Mouse (Mus musculus) gastrocnemius, adult 8-10 months (tissue): ENCODE measurements at regions not wholly inside any gene's neighbourhood (a gene's known extent, or its start where the extent isn't known, plus 50 kb on each side); places are given as distances from the start of the nearest gene placed in this dataset.

Experiments used
- DNase-seq, 2 experiments: peaks; one replicate each; pipeline ENCODE4 v3.0.0; 2022; ENCODE audit warnings: low spot score in 2 of 2

- no peak for DNase-seq
These were observed 253.6 kb downstream of the 9330182O14Rik start for GRCm38 (mm10) chr15:40387746-40388145.

DNA sequence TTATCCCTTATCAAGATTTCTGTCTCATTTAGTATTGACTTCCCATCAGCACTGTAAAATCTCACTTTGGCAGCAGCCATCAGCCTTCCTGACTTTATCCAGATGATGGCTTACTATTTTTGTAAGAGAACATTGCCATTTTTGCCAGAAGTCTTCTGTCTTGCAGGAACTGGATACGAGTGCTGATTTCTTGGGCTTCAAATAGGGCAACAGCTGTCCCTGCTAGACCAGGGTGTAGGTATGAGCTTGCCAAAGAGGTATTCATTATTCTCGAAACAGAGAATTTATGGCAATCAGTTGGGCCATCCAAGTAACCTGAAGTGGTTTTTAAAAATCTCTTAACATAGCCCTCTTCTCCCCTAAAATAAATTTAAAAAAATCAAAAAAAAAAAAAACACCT, 254.6 kb downstream of the 9330182O14Rik start:
- no peak for DNase-seq

DNA sequence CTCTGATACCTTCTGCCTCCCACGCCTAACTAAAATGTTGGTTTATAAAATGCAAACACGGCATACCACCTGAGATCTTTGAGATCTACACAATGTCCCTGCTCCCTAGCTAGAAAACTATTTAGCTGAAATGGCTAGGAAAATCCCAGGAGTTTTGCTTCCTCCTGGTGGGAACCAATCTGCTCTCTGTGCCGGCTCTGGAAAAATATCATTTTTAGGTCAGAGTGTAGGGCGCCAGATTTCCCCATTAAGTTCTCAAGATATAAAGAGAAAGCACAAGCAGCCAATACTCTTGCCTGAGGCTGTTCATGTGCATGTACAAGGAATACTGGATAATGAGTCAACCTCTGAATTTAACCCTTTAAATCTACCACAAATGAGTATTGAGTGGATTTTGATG, 301.0 kb downstream of the 9330182O14Rik start:
- no peak for DNase-seq

DNA sequence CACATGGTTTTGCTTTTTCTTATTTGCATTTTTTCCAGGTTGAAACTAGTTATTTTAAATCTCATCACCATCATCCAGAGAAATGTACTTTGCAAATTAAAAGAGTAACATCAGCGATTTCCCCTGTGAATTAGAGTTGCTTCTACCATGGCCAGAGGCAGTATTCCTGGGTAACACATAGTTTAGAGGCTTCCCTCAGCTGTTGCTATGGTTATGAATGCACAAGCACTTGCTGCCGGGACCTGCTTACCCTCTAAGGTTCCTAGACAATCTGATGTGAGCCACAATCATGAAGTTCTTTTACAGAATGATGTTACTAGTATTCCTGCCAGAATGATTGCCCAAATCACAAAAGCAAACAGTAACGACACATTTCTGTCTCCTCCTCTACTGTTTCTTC, 302.5 kb downstream of the 9330182O14Rik start:
- DNase-seq = no peak

- DNase-seq = no peak
These were observed 305.7 kb downstream of the 9330182O14Rik start for GRCm38 (mm10) chr15:40439827-40440226.

- DNase-seq = no peak
These were observed 314.5 kb downstream of the 9330182O14Rik start for GRCm38 (mm10) chr15:40448623-40449022.

DNA sequence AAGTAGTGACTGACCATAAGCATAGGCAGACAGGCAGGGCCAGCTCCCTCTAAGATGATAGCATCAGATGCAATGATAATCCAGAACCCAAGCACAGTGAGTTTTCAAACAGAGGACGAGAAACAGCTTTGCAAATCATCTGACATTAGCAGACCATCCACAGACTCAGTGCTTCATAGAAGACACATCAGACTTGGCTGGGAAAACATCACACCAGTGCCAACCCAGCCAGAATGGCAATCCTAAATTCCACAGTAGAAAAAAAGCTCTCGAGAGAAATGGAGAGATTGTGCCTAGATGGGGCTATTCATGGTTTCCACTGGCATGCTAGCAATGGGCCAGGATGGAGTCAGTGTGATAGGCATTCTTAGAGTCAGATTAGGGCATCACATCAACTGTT, 319.1 kb downstream of the 9330182O14Rik start:
- no peak for DNase-seq

- DNase-seq = no peak
These were observed 341.6 kb downstream of the 9330182O14Rik start for GRCm38 (mm10) chr15:40475659-40476355.

DNA sequence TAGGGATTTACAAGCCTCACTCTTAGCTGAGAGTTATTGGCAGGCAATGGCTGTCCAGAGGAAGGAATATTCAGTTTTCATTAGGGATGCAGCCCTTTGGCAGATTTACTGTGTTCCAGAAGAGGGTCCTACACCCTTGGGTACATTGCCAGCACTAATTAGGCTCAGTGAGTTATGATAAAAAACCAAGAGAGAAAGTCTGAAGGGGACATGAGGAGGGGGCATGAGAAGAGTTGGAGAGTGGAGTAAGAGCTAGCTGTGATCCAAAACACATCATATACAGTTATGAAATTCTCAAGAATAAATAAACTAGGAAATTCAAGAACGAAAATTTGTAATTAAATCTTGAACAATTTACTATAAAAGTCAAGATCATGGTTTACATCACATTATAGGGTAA, 346.2 kb downstream of the 9330182O14Rik start:
- DNase-seq = no peak

DNA sequence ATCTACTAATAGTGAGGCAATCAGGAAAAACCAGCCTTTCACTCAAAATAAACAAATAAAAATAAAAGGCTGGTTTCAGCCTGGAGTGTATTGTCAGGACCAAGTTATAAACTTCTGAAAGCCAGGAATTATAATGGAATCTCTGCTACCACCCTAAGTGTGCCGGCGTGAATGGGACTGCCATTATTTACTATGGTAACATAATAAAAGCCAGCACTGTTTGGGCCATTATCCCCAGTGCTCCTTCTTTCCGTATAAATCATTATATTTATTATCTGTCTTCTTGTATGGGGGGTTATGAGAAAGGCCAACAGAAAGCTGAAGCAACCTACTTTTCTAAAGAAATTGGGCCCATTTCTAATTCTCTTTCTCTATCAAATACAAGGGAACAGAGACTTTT, 347.1 kb downstream of the 9330182O14Rik start:
- DNase-seq = no peak

DNA sequence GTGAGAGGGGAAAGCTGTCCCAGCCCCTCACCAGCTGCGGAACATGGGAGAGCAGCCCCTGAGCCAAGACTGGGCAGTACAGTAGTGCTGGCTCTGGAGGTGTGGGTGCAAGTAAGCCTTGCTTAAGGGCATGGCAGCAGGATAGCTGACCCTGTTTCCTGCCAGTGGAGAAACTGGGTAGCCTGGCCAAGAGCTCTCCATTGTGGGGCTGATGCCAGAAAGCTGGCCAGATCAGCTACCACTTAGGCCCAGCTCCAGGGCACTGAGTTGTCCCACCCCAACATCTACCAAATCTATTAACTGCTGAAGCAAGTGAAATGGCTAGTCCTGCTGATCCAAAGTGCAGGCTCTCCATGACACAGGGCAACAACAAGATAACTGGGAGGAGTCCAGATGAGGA, 351.8 kb downstream of the 9330182O14Rik start:
- DNase-seq = no peak

DNA sequence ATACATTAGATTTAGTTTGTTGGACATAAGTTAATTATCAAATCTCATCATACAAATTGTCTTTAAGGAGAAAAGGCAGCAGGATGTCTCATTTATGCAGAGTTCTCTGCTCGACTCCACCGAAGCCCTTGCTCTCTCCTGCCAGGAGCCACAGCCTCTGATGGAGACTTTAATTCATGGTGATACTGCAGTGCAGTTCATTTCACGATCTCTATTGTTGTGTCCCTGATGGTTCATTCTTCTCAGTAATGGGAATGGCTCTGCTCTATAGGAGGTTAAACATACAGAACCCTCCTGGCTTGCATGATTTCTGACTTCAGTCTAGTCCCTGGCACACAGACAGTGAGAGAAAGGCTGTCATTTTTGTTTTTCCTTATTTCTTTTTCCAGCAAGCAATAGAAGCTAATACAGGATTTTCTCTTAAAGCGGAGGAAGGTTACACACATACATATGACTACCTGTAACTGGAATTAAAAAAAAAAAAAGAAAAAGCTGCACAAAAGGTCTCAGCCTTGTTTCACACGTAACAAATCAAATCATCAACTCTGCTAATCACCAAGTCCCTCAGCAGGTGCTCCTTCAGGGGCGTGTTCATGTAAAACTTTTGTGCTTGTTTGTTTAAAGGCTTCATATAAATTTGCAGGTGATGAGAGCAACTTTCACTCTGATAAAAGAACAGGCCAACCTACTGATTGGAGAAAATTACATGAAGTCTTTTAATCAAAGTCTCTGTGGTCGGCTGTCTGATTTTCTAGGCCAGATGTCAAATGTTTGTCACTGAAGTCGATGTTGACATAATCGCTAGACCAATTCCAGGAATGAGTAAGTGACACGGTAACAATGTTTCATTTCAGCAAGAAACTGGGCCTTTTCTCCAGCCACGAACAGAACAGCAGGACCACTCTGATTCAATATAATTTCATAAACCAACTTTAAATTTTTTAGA, 367.3 kb downstream of the 9330182O14Rik start:
- no peak for DNase-seq

DNA sequence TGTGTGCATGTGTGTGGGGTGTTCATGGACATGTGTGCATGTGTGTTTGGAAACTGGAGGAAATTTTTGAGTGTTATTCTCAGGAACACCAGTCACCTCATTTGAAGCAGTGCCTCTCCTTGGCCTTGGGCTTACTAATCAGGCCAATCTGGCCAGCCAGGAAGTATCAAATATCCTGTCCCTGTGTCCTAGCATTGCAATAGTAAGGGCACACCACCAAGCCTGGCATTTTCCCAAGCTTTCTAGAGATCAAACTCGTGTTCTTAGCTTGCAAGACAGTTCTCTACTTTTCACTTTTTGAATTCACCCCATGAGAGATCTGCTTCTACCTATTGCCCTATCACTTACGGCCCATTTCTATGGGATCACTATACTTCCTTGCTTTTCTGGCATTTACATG, 376.7 kb downstream of the 9330182O14Rik start:
- DNase-seq = no peak

DNA sequence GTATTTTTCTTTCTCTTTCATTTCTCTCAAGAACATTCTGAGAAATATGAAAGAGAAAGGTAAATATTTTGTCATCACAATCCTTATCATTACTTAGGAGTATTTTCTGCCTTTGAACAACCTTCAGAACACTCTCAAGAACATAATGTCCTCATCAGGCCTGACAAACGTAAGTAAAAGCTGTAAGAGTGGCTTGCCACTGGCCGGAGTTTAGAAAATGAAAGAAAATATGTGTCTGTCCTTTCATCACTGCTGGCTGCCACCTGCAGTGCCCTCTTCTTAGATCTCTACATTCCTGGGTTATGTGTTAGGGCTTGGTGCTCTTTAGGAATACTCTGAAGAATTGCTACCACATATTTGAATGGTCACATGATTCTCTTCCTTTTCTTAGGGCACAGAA, 390.2 kb downstream of the 9330182O14Rik start:
- no peak for DNase-seq

GRCm38 (mm10) chr15:40533451-40533873, 399.3 kb downstream of the 9330182O14Rik start:
- DNase-seq = no peak

DNA sequence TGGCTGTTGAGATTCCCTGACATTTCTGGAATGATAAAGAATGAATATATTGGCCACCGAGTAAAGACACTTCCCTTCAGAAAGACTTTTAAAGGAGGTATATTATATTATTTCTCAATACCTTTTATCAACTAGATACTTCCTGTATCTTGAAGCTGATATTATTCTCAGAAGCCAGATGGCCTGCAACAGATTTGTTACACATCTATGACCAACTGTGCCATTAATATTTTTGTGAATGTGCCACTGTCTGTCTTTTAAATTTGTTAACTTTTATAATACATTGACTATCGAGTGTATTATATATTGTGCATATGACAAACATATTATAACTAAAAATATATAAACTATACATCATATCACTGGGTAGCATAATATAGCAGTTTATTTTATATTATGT, 427.5 kb downstream of the 9330182O14Rik start:
- DNase-seq = no peak

GRCm38 (mm10) chr15:40565716-40566115, 431.6 kb downstream of the 9330182O14Rik start:
- no peak for DNase-seq

- DNase-seq = no peak
These were observed 432.3 kb downstream of the 9330182O14Rik start for GRCm38 (mm10) chr15:40566481-40566880.

DNA sequence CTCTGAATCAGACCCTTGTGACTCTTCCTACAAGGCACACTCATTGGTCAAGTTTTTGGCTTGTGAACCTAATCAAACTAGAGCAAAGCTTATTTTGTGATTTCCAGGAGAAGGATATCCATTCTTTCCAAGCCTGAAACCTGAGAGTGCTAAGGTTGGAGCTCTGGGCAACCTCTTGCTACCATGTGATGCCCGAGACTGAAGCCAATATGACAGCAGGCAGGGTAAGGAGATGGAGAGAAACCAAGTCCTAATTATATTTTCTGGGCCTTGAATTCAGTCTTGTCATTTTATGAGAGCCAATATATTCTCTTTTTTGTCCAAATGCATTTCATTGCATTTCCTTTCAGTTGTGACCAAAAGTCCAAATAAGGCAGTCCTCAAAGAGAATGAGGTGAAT, 434.5 kb downstream of the 9330182O14Rik start:
- DNase-seq = peak in 1 of 2 experiments; percentile 5
